Mouse (Mus musculus) bone marrow macrophage, adult 2 months (primary cell): ENCODE measurements around the gene Rprd2.

Source experiments
- CTCF ChIP-seq: IDR thresholded peaks from 2 replicates; pipeline ENCODE4 v1.5.1; 2012; ENCODE audit warnings: low read depth, mild to moderate bottlenecking, low read length, moderate library complexity
- POLR2A ChIP-seq: IDR thresholded peaks from 2 replicates; pipeline ENCODE4 v1.6.1; 2012; ENCODE audit warnings: mild to moderate bottlenecking, low read depth, low read length, borderline replicate concordance

GRCm38 (mm10) chr3:95758467-95759218, 60.0 kb downstream of the Rprd2 start:
- no peak for TF ChIP-seq CTCF
- no peak for TF ChIP-seq POLR2A
